Mouse (Mus musculus) ES-Bruce4 (cell line): ENCODE results near the gene Uso1.

ENCODE experiments used
- CTCF ChIP-seq: IDR thresholded peaks from one replicate; pipeline ENCODE4 v1.8.1; 2011; ENCODE audit warnings: low read depth, low read length
- EP300 ChIP-seq: IDR thresholded peaks from 2 replicates; pipeline ENCODE4 v1.6.1; 2011; ENCODE audit warnings: low read depth, low read length; ENCODE audit not compliant: insufficient read depth
- POLR2A ChIP-seq: IDR thresholded peaks from one replicate; pipeline ENCODE4 v1.8.1; 2011; ENCODE audit warnings: low read length; ENCODE audit not compliant: insufficient read depth

- TF ChIP-seq CTCF (no peak), POLR2A (no peak), EP300 (no peak)
Measured at GRCm38 (mm10) chr5:92103062-92103461, 34.7 kb upstream of the Uso1 start.
